Mouse (Mus musculus) kidney, adult 11 months (tissue): ENCODE data around the gene Cdyl.

Experiments used
- DNase-seq: peaks from one replicate; pipeline ENCODE4 v3.0.0; 2022

Gene Cdyl

GRCm38 (mm10) chr13:35659406-35659985 lies at the start of gene Cdyl:
TSS of gene Cdyl (plus strand) at chr13:35659833.
- DNase-seq, result no peak

- DNase-seq, result no peak
Measured at GRCm38 (mm10) chr13:35610718-35611117, 48.9 kb upstream of the Cdyl start.

GRCm38 (mm10) chr13:35612506-35612905 lies 47.1 kb upstream of the Cdyl start:
- no peak for DNase-seq

- no peak for DNase-seq
Measured at GRCm38 (mm10) chr13:35614832-35615479, 44.7 kb upstream of the Cdyl start.

- DNase-seq, result no peak
Measured at GRCm38 (mm10) chr13:35616524-35617099, 43.0 kb upstream of the Cdyl start.

- DNase-seq, result no peak
Measured at GRCm38 (mm10) chr13:35619356-35619755, 40.3 kb upstream of the Cdyl start.

- DNase-seq, result no peak
Measured at GRCm38 (mm10) chr13:35620756-35621155, 38.9 kb upstream of the Cdyl start.

GRCm38 (mm10) chr13:35624831-35625230 lies 34.8 kb upstream of the Cdyl start:
- DNase-seq, result no peak

- no peak for DNase-seq
Measured at GRCm38 (mm10) chr13:35625556-35625955, 34.1 kb upstream of the Cdyl start.

GRCm38 (mm10) chr13:35627319-35627718 lies 32.3 kb upstream of the Cdyl start:
- no peak for DNase-seq

- no peak for DNase-seq
Measured at GRCm38 (mm10) chr13:35647132-35647823, 12.4 kb upstream of the Cdyl start.

GRCm38 (mm10) chr13:35650284-35650872 lies 9.3 kb upstream of the Cdyl start:
- DNase-seq, result no peak

GRCm38 (mm10) chr13:35652851-35653250 lies 6.8 kb upstream of the Cdyl start:
- no peak for DNase-seq

GRCm38 (mm10) chr13:35656853-35657252 lies 2.8 kb upstream of the Cdyl start:
- no peak for DNase-seq

- no peak for DNase-seq
Measured at GRCm38 (mm10) chr13:35665456-35665855, 5.8 kb downstream of the Cdyl start.

GRCm38 (mm10) chr13:35669910-35670469 lies 10.4 kb downstream of the Cdyl start:
- no peak for DNase-seq

GRCm38 (mm10) chr13:35670875-35671274 lies 11.2 kb downstream of the Cdyl start:
- DNase-seq, result no peak

- no peak for DNase-seq
Measured at GRCm38 (mm10) chr13:35676921-35677320, 17.3 kb downstream of the Cdyl start.

GRCm38 (mm10) chr13:35677433-35678051 lies 17.9 kb downstream of the Cdyl start:
- no peak for DNase-seq

GRCm38 (mm10) chr13:35678691-35679090 lies 19.1 kb downstream of the Cdyl start:
- DNase-seq, result no peak

GRCm38 (mm10) chr13:35681361-35681760 lies 21.7 kb downstream of the Cdyl start:
- DNase-seq, result no peak

GRCm38 (mm10) chr13:35686273-35686672 lies 26.6 kb downstream of the Cdyl start:
- DNase-seq, result no peak

GRCm38 (mm10) chr13:35689560-35689959 lies 29.9 kb downstream of the Cdyl start:
- DNase-seq, result no peak
